Mouse (Mus musculus) spleen, embryonic (tissue): ENCODE measurements around the gene Trip13.

Source experiments
- CTCF ChIA-PET: fragments of 350-600 bp; sonication (Branson Sonifier 250); formaldehyde crosslinking; loops from one replicate; lab custom pipeline; 2022; lab: Charles Lee

The Trip13 gene

GRCm38 (mm10) chr13:73887415-73887874 is 50.1 kb downstream of the Trip13 start:
- CTCF ChIA-PET, result no interaction called here

GRCm38 (mm10) chr13:73886601-73887000 is 51.0 kb downstream of the Trip13 start:
- CTCF ChIA-PET, result no interaction called here

GRCm38 (mm10) chr13:73886066-73886465 is 51.5 kb downstream of the Trip13 start:
- CTCF ChIA-PET, result no interaction called here

GRCm38 (mm10) chr13:73885656-73886055 is 51.9 kb downstream of the Trip13 start:
- CTCF ChIA-PET, result no interaction called here

- CTCF ChIA-PET, result no interaction called here
These were observed 56.2 kb downstream of the Trip13 start for GRCm38 (mm10) chr13:73881347-73881746.

GRCm38 (mm10) chr13:73879824-73880223 is 57.8 kb downstream of the Trip13 start:
- CTCF ChIA-PET, result no interaction called here

- CTCF ChIA-PET, result no interaction called here
These were observed 65.4 kb downstream of the Trip13 start for GRCm38 (mm10) chr13:73872159-73872558.
